Mouse (Mus musculus) C2C12 (cell line): ENCODE measurements around the gene Cacna1e.

ENCODE experiments used
- CEBPB ChIP-seq: IDR thresholded peaks from one replicate; pipeline ENCODE4 v1.6.1; 2011; ENCODE audit warnings: low read depth, mild to moderate bottlenecking, control low read depth, moderate library complexity
- CTCF ChIP-seq: IDR thresholded peaks from one replicate; pipeline ENCODE4 v1.5.1; 2011; ENCODE audit not compliant: control insufficient read depth, insufficient read depth, insufficient read length
- FOSL1 ChIP-seq: IDR thresholded peaks from one replicate; pipeline ENCODE4 v1.8.0; 2011; ENCODE audit warnings: mild to moderate bottlenecking, low read length; ENCODE audit not compliant: poor library complexity, insufficient read depth, severe bottlenecking
- MAX ChIP-seq: IDR thresholded peaks from one replicate; pipeline ENCODE4 v1.6.1; 2011; ENCODE audit warnings: mild to moderate bottlenecking, control low read depth
- MYOG ChIP-seq: IDR thresholded peaks from one replicate; pipeline ENCODE4 v1.6.1; 2011; ENCODE audit not compliant: control insufficient read depth, insufficient read length; ENCODE audit errors: extremely low read depth
- USF1 ChIP-seq: IDR thresholded peaks from one replicate; pipeline ENCODE4 v1.6.1; 2011; ENCODE audit warnings: low read depth, mild to moderate bottlenecking, control low read depth, moderate library complexity

DNA sequence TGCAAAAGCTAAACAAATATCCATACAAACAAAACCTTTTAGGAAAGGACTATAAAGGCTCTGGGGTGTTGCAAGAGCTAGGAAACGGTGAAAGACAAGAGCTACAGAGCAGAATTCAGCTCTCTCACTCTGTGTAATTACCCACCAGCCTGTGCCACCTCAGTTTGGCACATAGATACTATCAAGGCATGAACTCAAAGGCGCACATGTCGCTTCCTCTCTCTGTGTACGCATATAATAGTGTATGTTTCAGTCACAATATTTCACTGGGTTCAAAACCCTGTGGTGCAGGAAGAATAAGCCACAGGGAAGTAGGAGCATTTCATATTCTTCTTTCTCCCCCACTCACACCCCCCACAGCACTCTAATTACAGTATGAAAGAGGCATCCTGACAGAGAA, 380.3 kb downstream of the Cacna1e start:
- TF ChIP-seq USF1 (no peak), CTCF (no peak), MAX (no peak), FOSL1 (no peak), MYOG (no peak), CEBPB (no peak)
